Mouse (Mus musculus): ENCODE data around the gene Rem2. TPM values are rescaled to one million over a fixed set of nuclear protein-coding genes. Genes with fewer than 3 reads are reported as not detected.

The Rem2 gene
- total and polyA plus RNA-seq, 2 experiments from 2014 or later: 25.2 to 32.8 TPM

GRCm38 (mm10) chr14:54488350-54488749 is 12.4 kb downstream of the Rem2 start:
- no peak for ATAC-seq
- Histone ChIP-seq H3K27ac (no peak overlapping the region), H3K27me3 (ENCODE audit: insufficient read depth, low read length) (no peaks in the 10 kb centered on the region), H3K4me1 (ENCODE audit: insufficient read depth, low read length) (no peaks in the 10 kb centered on the region), H3K4me3 (ENCODE audit: low read length) (no peak overlapping the region), H3K9me3 (ENCODE audit: low read length) (no peaks in the 10 kb centered on the region), H3K36me3 (ENCODE audit: insufficient read depth, low read length) (no peaks in the 10 kb centered on the region), H3K4me2 (ENCODE audit: low read depth, low read length) (no peak overlapping the region), H3K9ac (replicated peaks; ENCODE audit: low read length) (no peak overlapping the region)
- TF ChIP-seq CTCF (IDR thresholded peaks at IDR 0.05; ENCODE audit: low read depth): no peak
- no peak for DNase-seq (ENCODE audit: low spot score)

- Histone ChIP-seq H3K27me3 (ENCODE audit: insufficient read depth, low read length) (no peaks in the 10 kb centered on the region), H3K4me3 (ENCODE audit: low read length) (no peak overlapping the region), H3K27ac (no peak overlapping the region), H3K36me3 (ENCODE audit: insufficient read depth, low read length) (no peaks in the 10 kb centered on the region), H3K9me3 (ENCODE audit: low read length) (no peaks in the 10 kb centered on the region), H3K4me1 (ENCODE audit: insufficient read depth, low read length) (no peaks in the 10 kb centered on the region), H3K9ac (replicated peaks; ENCODE audit: low read length) (no peak overlapping the region), H3K4me2 (ENCODE audit: low read depth, low read length) (no peak overlapping the region)
- TF ChIP-seq CTCF (IDR thresholded peaks at IDR 0.05; ENCODE audit: low read depth): no peak
- ATAC-seq (no peak), DNase-seq (ENCODE audit: low spot score) (no peak)
- 69% methylated on average over 18 of the region's 18 CpGs for WGBS
These were observed 16.6 kb downstream of the Rem2 start for GRCm38 (mm10) chr14:54492345-54493131.

GRCm38 (mm10) chr14:54493236-54493635 is 17.3 kb downstream of the Rem2 start:
- no peaks in the 10 kb centered on the region for H3K27me3 ChIP-seq (ENCODE audit: insufficient read depth, low read length)
- no peaks in the 10 kb centered on the region for H3K4me1 ChIP-seq (ENCODE audit: insufficient read depth, low read length)
- H3K4me2 ChIP-seq (ENCODE audit: low read depth, low read length): no peak overlapping the region
- no peaks in the 10 kb centered on the region for H3K36me3 ChIP-seq (ENCODE audit: insufficient read depth, low read length)
- no peak overlapping the region for H3K4me3 ChIP-seq (ENCODE audit: low read length)
- H3K27ac ChIP-seq: no peak overlapping the region
- TF ChIP-seq CTCF (IDR thresholded peaks at IDR 0.05; ENCODE audit: low read depth): no peak
- ATAC-seq: no peak
- no peak for DNase-seq (ENCODE audit: low spot score)
- no peaks in the 10 kb centered on the region for H3K9me3 ChIP-seq (ENCODE audit: low read length)
- 94% methylated on average over 5 of the region's 5 CpGs for WGBS
- no peak overlapping the region for H3K9ac ChIP-seq (replicated peaks; ENCODE audit: low read length)

- no peaks in the 10 kb centered on the region for H3K9me3 ChIP-seq (ENCODE audit: low read length)
- ATAC-seq (0 out of 2 replicates have a peak, but pooled peaks have one; percentile 55), DNase-seq (ENCODE audit: low spot score) (peak; percentile 76)
- 2% methylated on average over 3 of the region's 3 CpGs for WGBS
- no peak overlapping the region for H3K4me2 ChIP-seq (ENCODE audit: low read depth, low read length)
- H3K9ac ChIP-seq (replicated peaks; ENCODE audit: low read length): no peak overlapping the region
- H3K27ac ChIP-seq: no peak overlapping the region
- H3K27me3 ChIP-seq (ENCODE audit: insufficient read depth, low read length): no peaks in the 10 kb centered on the region
- peak; percentile 89 for TF ChIP-seq CTCF (IDR thresholded peaks at IDR 0.05; ENCODE audit: low read depth)
- no peak overlapping the region for H3K4me3 ChIP-seq (ENCODE audit: low read length)
- H3K4me1 ChIP-seq (ENCODE audit: insufficient read depth, low read length): no peaks in the 10 kb centered on the region
- no peaks in the 10 kb centered on the region for H3K36me3 ChIP-seq (ENCODE audit: insufficient read depth, low read length)
These were observed 18.3 kb downstream of the Rem2 start for GRCm38 (mm10) chr14:54494234-54494633.

GRCm38 (mm10) chr14:54496706-54497105 is 20.8 kb downstream of the Rem2 start:
- H3K4me1 ChIP-seq (ENCODE audit: insufficient read depth, low read length): no peaks in the 10 kb centered on the region
- WGBS: 87% methylated on average over 14 of the region's 14 CpGs
- H3K27me3 ChIP-seq (ENCODE audit: insufficient read depth, low read length): no peaks in the 10 kb centered on the region
- no peak for DNase-seq (ENCODE audit: low spot score)
- no peak for TF ChIP-seq CTCF (IDR thresholded peaks at IDR 0.05; ENCODE audit: low read depth)
- ATAC-seq: no peak
- H3K9me3 ChIP-seq (ENCODE audit: low read length): no peaks in the 10 kb centered on the region
- H3K4me2 ChIP-seq (ENCODE audit: low read depth, low read length): no peak overlapping the region
- H3K9ac ChIP-seq (replicated peaks; ENCODE audit: low read length): no peak overlapping the region
- no peak overlapping the region for H3K4me3 ChIP-seq (ENCODE audit: low read length)
- no peak overlapping the region for H3K27ac ChIP-seq
- H3K36me3 ChIP-seq (ENCODE audit: insufficient read depth, low read length): no peaks in the 10 kb centered on the region

- no peak for TF ChIP-seq CTCF (IDR thresholded peaks at IDR 0.05; ENCODE audit: low read depth)
- Histone ChIP-seq H3K4me1 (ENCODE audit: insufficient read depth, low read length) (no peaks in the 10 kb centered on the region), H3K4me3 (ENCODE audit: low read length) (no peak overlapping the region), H3K36me3 (ENCODE audit: insufficient read depth, low read length) (no peaks in the 10 kb centered on the region), H3K27me3 (ENCODE audit: insufficient read depth, low read length) (no peaks in the 10 kb centered on the region), H3K9me3 (ENCODE audit: low read length) (no peaks in the 10 kb centered on the region; the same call in 1 of the 2 replicates), H3K27ac (no peak overlapping the region), H3K9ac (replicated peaks; ENCODE audit: low read length) (no peak overlapping the region), H3K4me2 (ENCODE audit: low read depth, low read length) (no peak overlapping the region)
- no peak for ATAC-seq
- 67% methylated on average over 2 of the region's 2 CpGs for WGBS
- no peak for DNase-seq (ENCODE audit: low spot score)
These were observed 23.4 kb downstream of the Rem2 start for GRCm38 (mm10) chr14:54499330-54499729.

GRCm38 (mm10) chr14:54501365-54501764 is 25.5 kb downstream of the Rem2 start:
- H3K4me2 ChIP-seq (ENCODE audit: low read depth, low read length): no peak overlapping the region
- H3K36me3 ChIP-seq (ENCODE audit: insufficient read depth, low read length): no peaks in the 10 kb centered on the region
- 78% methylated on average over 2 of the region's 2 CpGs for WGBS
- no peak for ATAC-seq
- no peak for DNase-seq (ENCODE audit: low spot score)
- no peak for TF ChIP-seq CTCF (IDR thresholded peaks at IDR 0.05; ENCODE audit: low read depth)
- no peak overlapping the region for H3K27ac ChIP-seq
- H3K4me1 ChIP-seq (ENCODE audit: insufficient read depth, low read length): no peaks in the 10 kb centered on the region
- H3K9ac ChIP-seq (replicated peaks; ENCODE audit: low read length): no peak overlapping the region
- no peaks in the 10 kb centered on the region for H3K27me3 ChIP-seq (ENCODE audit: insufficient read depth, low read length)
- no peaks in the 10 kb centered on the region; the same call in 1 of the 2 replicates for H3K9me3 ChIP-seq (ENCODE audit: low read length)
- H3K4me3 ChIP-seq (ENCODE audit: low read length): no peak overlapping the region

Data from hindbrain, postnatal 0 days (tissue).